Mouse (Mus musculus) CH12.LX (cell line): ENCODE data around the gene Hs1bp3. TPM values are rescaled to one million over a fixed set of nuclear protein-coding genes. Genes with fewer than 3 reads are reported as not detected.

Source experiments
- DNase-seq: peaks from one replicate; pipeline ENCODE4 v3.0.0-alpha.2; 2013; ENCODE audit errors: extremely low read depth
- H3K27ac ChIP-seq: 2 replicates; pipeline ENCODE4 v1.5.1; 2012; ENCODE audit warnings: low read depth, mild to moderate bottlenecking, control low read depth, moderate library complexity; ENCODE audit not compliant: insufficient read depth
- H3K27me3 ChIP-seq: replicated peaks from 2 replicates; pipeline ENCODE3; 2012; ENCODE audit warnings: inconsistent platforms
- H3K36me3 ChIP-seq, 2 experiments: replicated peaks in 1 of 2; 2 replicates each; pipeline versions ENCODE3 to v1.6.1; 2012; ENCODE audit warnings: inconsistent platforms in 1 of 2, low read length in 1 of 2, mild to moderate bottlenecking in 1 of 2, mixed read lengths in 1 of 2, moderate library complexity in 1 of 2; ENCODE audit not compliant: control insufficient read depth in 1 of 2, insufficient read depth in 1 of 2
- H3K4me1 ChIP-seq, 2 experiments: 2 replicates each; pipeline ENCODE4 v1.6.1; 2012; ENCODE audit warnings: inconsistent platforms in 1 of 2, moderate library complexity in 1 of 2; ENCODE audit not compliant: insufficient read depth in 2 of 2, control insufficient read depth in 1 of 2
- H3K4me2 ChIP-seq: 2 replicates; pipeline ENCODE4 v1.6.1; 2012; ENCODE audit warnings: low read depth, mild to moderate bottlenecking, control low read depth; ENCODE audit not compliant: poor library complexity, insufficient read depth, severe bottlenecking
- H3K4me3 ChIP-seq, 3 experiments: fragments of 150-350 bp in 1 of 3; sonication (generic) in 1 of 3; replicated peaks in 1 of 3; 2 replicates each; pipeline versions ENCODE3 to v1.5.1; 2011 to 2012; ENCODE audit warnings: low read depth in 2 of 3, low read length in 2 of 3, mild to moderate bottlenecking in 2 of 3, moderate library complexity in 2 of 3, control low read depth in 1 of 3, improper control_type of control experiment in 1 of 3, inconsistent platforms in 1 of 3, mixed read lengths in 1 of 3; ENCODE audit not compliant: poor library complexity in 1 of 3
- H3K79me2 ChIP-seq: replicated peaks from 2 replicates; pipeline ENCODE4 v1.6.1; 2012; ENCODE audit warnings: mild to moderate bottlenecking, moderate library complexity; ENCODE audit not compliant: control insufficient read depth, poor library complexity, insufficient read depth, severe bottlenecking; ENCODE audit errors: extremely low read depth
- H3K9ac ChIP-seq: 2 replicates; pipeline ENCODE4 v1.6.1; 2012; ENCODE audit warnings: low read depth, mild to moderate bottlenecking, control low read depth, moderate library complexity; ENCODE audit not compliant: insufficient read depth
- H3K9me3 ChIP-seq: replicated peaks from 2 replicates; pipeline ENCODE3; 2012; ENCODE audit warnings: low read length, inconsistent platforms, mixed read lengths
- BHLHE40 ChIP-seq: IDR thresholded peaks from 2 replicates; pipeline ENCODE4 v1.6.1; 2011; ENCODE audit warnings: mild to moderate bottlenecking, low read depth, low read length, improper control_type of control experiment
- CHD1 ChIP-seq: IDR thresholded peaks from 2 replicates; pipeline ENCODE4 v1.6.1; 2012; ENCODE audit warnings: low read depth, low read length, improper control_type of control experiment, inconsistent platforms
- CTCF ChIP-seq, 2 experiments: IDR thresholded peaks in 1 of 2; conservative IDR thresholded peaks in 1 of 2; 2 replicates each; pipeline ENCODE4 v1.5.1; 2011 to 2012; ENCODE audit warnings: low read depth in 2 of 2, low read length in 2 of 2, improper control_type of control experiment in 1 of 2, inconsistent platforms in 1 of 2, mild to moderate bottlenecking in 1 of 2, moderate library complexity in 1 of 2
- E2F4 ChIP-seq: IDR thresholded peaks from 2 replicates; pipeline ENCODE4 v1.6.1; 2011; ENCODE audit warnings: low read depth, low read length, improper control_type of control experiment; ENCODE audit not compliant: insufficient replicate concordance
- ELF1 ChIP-seq: IDR thresholded peaks from 2 replicates; pipeline ENCODE4 v1.6.1; 2014; ENCODE audit warnings: low read depth, mild to moderate bottlenecking, inconsistent platforms, low read length, improper control_type of control experiment
- EP300 ChIP-seq: IDR thresholded peaks from 2 replicates; pipeline ENCODE4 v1.6.1; 2011; ENCODE audit warnings: low read length, improper control_type of control experiment
- GABPA ChIP-seq: IDR thresholded peaks from 2 replicates; pipeline ENCODE4 v1.6.1; 2012; ENCODE audit warnings: low read depth, low read length, improper control_type of control experiment, inconsistent platforms; ENCODE audit not compliant: insufficient replicate concordance
- HCFC1 ChIP-seq: IDR thresholded peaks from 2 replicates; pipeline ENCODE4 v1.6.1; 2012; ENCODE audit warnings: low read depth, mild to moderate bottlenecking, inconsistent platforms, low read length, improper control_type of control experiment
- IRF4 ChIP-seq: IDR thresholded peaks from 2 replicates; pipeline ENCODE4 v1.6.1; 2014; ENCODE audit warnings: low read depth, mild to moderate bottlenecking, inconsistent platforms, low read length, improper control_type of control experiment
- JUND ChIP-seq: conservative IDR thresholded peaks from 2 replicates; pipeline ENCODE4 v1.6.1; 2011; ENCODE audit warnings: low read depth, low read length, improper control_type of control experiment
- KAT2A ChIP-seq: IDR thresholded peaks from 2 replicates; pipeline ENCODE4 v1.6.1; 2012; ENCODE audit warnings: low read length, improper control_type of control experiment, inconsistent platforms; ENCODE audit not compliant: insufficient replicate concordance
- MAX ChIP-seq: IDR thresholded peaks from 2 replicates; pipeline ENCODE4 v1.6.1; 2011; ENCODE audit warnings: low read length, improper control_type of control experiment
- MEF2A ChIP-seq: IDR thresholded peaks from 2 replicates; pipeline ENCODE4 v1.6.1; 2014; ENCODE audit warnings: low read depth, mild to moderate bottlenecking, inconsistent platforms, low read length, improper control_type of control experiment, borderline replicate concordance
- MYC ChIP-seq: IDR thresholded peaks from 2 replicates; pipeline ENCODE4 v1.6.1; 2011; ENCODE audit warnings: low read depth, mild to moderate bottlenecking, improper control_type of control experiment, low read length
- NRF1 ChIP-seq: IDR thresholded peaks from 2 replicates; pipeline ENCODE4 v1.6.1; 2014; ENCODE audit warnings: low read depth, mild to moderate bottlenecking, inconsistent platforms, low read length, improper control_type of control experiment, moderate library complexity
- PAX5 ChIP-seq: IDR thresholded peaks from 2 replicates; pipeline ENCODE4 v1.6.1; 2012; ENCODE audit warnings: low read length, inconsistent platforms, mixed read lengths
- POLR2A ChIP-seq: IDR thresholded peaks from 2 replicates; pipeline ENCODE4 v1.6.1; 2011; ENCODE audit warnings: low read depth, mild to moderate bottlenecking, improper control_type of control experiment, low read length
- POLR2AphosphoS2 ChIP-seq: IDR thresholded peaks from 2 replicates; pipeline ENCODE4 v1.6.1; 2011; ENCODE audit warnings: low read depth, low read length, improper control_type of control experiment
- SIN3A ChIP-seq: IDR thresholded peaks from 2 replicates; pipeline ENCODE4 v1.6.1; 2012; ENCODE audit warnings: low read length, improper control_type of control experiment, inconsistent platforms
- SMC3 ChIP-seq: IDR thresholded peaks from 2 replicates; pipeline ENCODE4 v1.6.1; 2011; ENCODE audit warnings: low read depth, low read length, improper control_type of control experiment
- UBTF ChIP-seq: IDR thresholded peaks from 2 replicates; pipeline ENCODE4 v1.6.1; 2012; ENCODE audit warnings: low read depth, mild to moderate bottlenecking, inconsistent platforms, low read length, improper control_type of control experiment, moderate library complexity
- USF1 ChIP-seq: IDR thresholded peaks from 2 replicates; pipeline ENCODE4 v1.6.1; 2014; ENCODE audit warnings: low read depth, mild to moderate bottlenecking, inconsistent platforms, low read length, improper control_type of control experiment
- USF2 ChIP-seq: conservative IDR thresholded peaks from 2 replicates; pipeline ENCODE4 v1.6.1; 2011; ENCODE audit warnings: low read depth, low read length, improper control_type of control experiment
- ZKSCAN1 ChIP-seq: IDR thresholded peaks from 2 replicates; pipeline ENCODE4 v1.6.1; 2012; ENCODE audit warnings: low read depth, inconsistent platforms, low read length, improper control_type of control experiment, borderline replicate concordance
- ZMIZ1 ChIP-seq: IDR thresholded peaks from 2 replicates; pipeline ENCODE4 v1.6.1; 2012; ENCODE audit warnings: low read depth, mild to moderate bottlenecking, inconsistent platforms, low read length, improper control_type of control experiment
- ZNF384 ChIP-seq: IDR thresholded peaks from 2 replicates; pipeline ENCODE4 v1.6.1; 2012; ENCODE audit warnings: low read depth, low read length, improper control_type of control experiment, inconsistent platforms
- dilution Hi-C: fragments of 300-500 bp; cut with MboI; formaldehyde crosslinking; loops from 2 replicates; pipeline ENCODE4 v1.14.3; 2020; ENCODE audit warnings: low sequenced_read_pairs; ENCODE audit not compliant: extremely low pct_unique_long_range_greater_than_20kb, extremely low pct_ligation_motif_present
- in situ Hi-C: fragments of 300-500 bp; cut with MboI; formaldehyde crosslinking; loops from 3 replicates; pipeline ENCODE4 v1.14.3; 2019; ENCODE audit warnings: low sequenced_read_pairs, low pct_ligation_motif_present, low pct_unique_long_range_greater_than_20kb, mixed read lengths
- polyA plus RNA-seq: library from polyadenylated mRNA; unstranded; fragments of >175 nt; gene quantifications from 2 replicates; pipeline ENCODE4 v1.2.1, GENCODE M21; 2012; ENCODE audit warnings: low read depth; ENCODE audit not compliant: insufficient read length
- total RNA-seq, 2 experiments: library from RNA; depleted of rRNA; stranded (reverse); fragments of 300-350 nt in 1 of 2; fragments of >200 nt in 1 of 2; gene quantifications; 2 replicates each; pipeline ENCODE4 v1.2.3; 2012 to 2014

Hs1bp3 gene
- total and polyA plus RNA-seq, 3 experiments = 2.6 to 10.1 (median 4.7) TPM

- Histone ChIP-seq H3K79me2 (no peaks in the 10 kb centered on the region), H3K4me2 (no peak overlapping the region), H3K4me3 (no peak overlapping the region), H3K9me3 (no peaks in the 10 kb centered on the region), H3K9ac (no peak overlapping the region), H3K27me3 (no peaks in the 10 kb centered on the region), H3K4me1 (peaks cover 4 to 39% of the 10 kb centered on the region in 2 experiments; a peak in 2 of 4 replicates), H3K27ac (no peak overlapping the region), H3K36me3 (peaks cover 28 to 85% of the 10 kb centered on the region in 2 experiments)
- DNase-seq = no peak
- in situ Hi-C loops (no loop called here), dilution Hi-C loops (no loop called here)
- TF ChIP-seq ZMIZ1 = no peak
- no peak for TF ChIP-seq HCFC1
- no peak for TF ChIP-seq NRF1
- no peak for TF ChIP-seq UBTF
- no peak for TF ChIP-seq USF1
Measured at GRCm38 (mm10) chr12:8339591-8340319, 26.5 kb downstream of the Hs1bp3 start.

GRCm38 (mm10) chr12:8341008-8341407 lies 27.8 kb downstream of the Hs1bp3 start:
- no peak overlapping the region for H3K4me2 ChIP-seq
- TF ChIP-seq MEF2A (no peak), POLR2A (no peak), ZNF384 (no peak), E2F4 (no peak), EP300 (no peak), SIN3A (no peak), CHD1 (no peak), SMC3 (no peak), ELF1 (no peak)
- H3K79me2 ChIP-seq = no peaks in the 10 kb centered on the region
- dilution Hi-C loops (no loop called here), in situ Hi-C loops (no loop called here)
- H3K4me3 ChIP-seq = no peak overlapping the region
- H3K27me3 ChIP-seq = no peaks in the 10 kb centered on the region
- peaks cover 0 to 43% of the 10 kb centered on the region in 2 experiments; a peak in 2 of 4 replicates for H3K4me1 ChIP-seq
- H3K36me3 ChIP-seq = peaks cover 25 to 73% of the 10 kb centered on the region in 2 experiments
- H3K9ac ChIP-seq = no peak overlapping the region
- H3K9me3 ChIP-seq = no peaks in the 10 kb centered on the region
- DNase-seq = no peak
- H3K27ac ChIP-seq = no peak overlapping the region

- no peaks in the 10 kb centered on the region for H3K9me3 ChIP-seq
- in situ Hi-C loops = no loop called here
- TF ChIP-seq SIN3A (no peak), UBTF (no peak), USF2 (no peak), MAX (no peak), BHLHE40 (no peak), ZKSCAN1 (no peak), KAT2A (no peak), PAX5 (no peak), JUND (no peak), GABPA (no peak), HCFC1 (no peak), MYC (no peak), CTCF (conservative IDR thresholded peaks at IDR 0.05 in 1 of 2, IDR thresholded peaks at IDR 0.05 in 1 of 2; ENCODE audit: low read depth in 2 of 2, low read length in 2 of 2) (no peak), IRF4 (no peak), POLR2AphosphoS2 (no peak), EP300 (no peak), CHD1 (no peak), NRF1 (no peak)
Measured at GRCm38 (mm10) chr12:8343381-8343780, 30.1 kb downstream of the Hs1bp3 start.

More at GRCm38 (mm10) chr12:8343381-8343780, 30.1 kb downstream of the Hs1bp3 start:
- peaks cover 5 to 65% of the 10 kb centered on the region in 2 experiments; a peak in 3 of 4 replicates for H3K4me1 ChIP-seq
- H3K4me3 ChIP-seq = no peak overlapping the region
- H3K79me2 ChIP-seq = no peaks in the 10 kb centered on the region
- DNase-seq = no peak
- H3K9ac ChIP-seq = no peak overlapping the region
- dilution Hi-C loops = no loop called here
- no peak overlapping the region for H3K27ac ChIP-seq
- H3K36me3 ChIP-seq = peaks cover 17 to 49% of the 10 kb centered on the region in 2 experiments
- no peaks in the 10 kb centered on the region for H3K27me3 ChIP-seq
- H3K4me2 ChIP-seq = no peak overlapping the region
